Mouse (Mus musculus) heart, postnatal 0 days (tissue): Measurements from ENCODE around the gene Pex14. TPM values are rescaled to one million over a fixed set of nuclear protein-coding genes. Genes with fewer than 3 reads are reported as not detected.

ENCODE experiments used
- ATAC-seq: fragments of 200-750 bp; cut with Nextera tagmentation; 2 replicates; pipeline ENCODE4 v1.8.0; 2017; ENCODE audit warnings: low read depth, moderate number of reproducible peaks, moderate library complexity; ENCODE audit not compliant: insufficient read depth
- DNase-seq: peaks from one replicate; pipeline ENCODE4 v3.0.0-alpha.2; 2016; ENCODE audit warnings: low spot score
- H3K27ac ChIP-seq: fragments of 300-500 bp; sonication (generic); 2 replicates; pipeline ENCODE4 v1.5.1; 2014; ENCODE audit warnings: low read depth, mild to moderate bottlenecking
- H3K27me3 ChIP-seq: fragments of 300-500 bp; sonication (generic); 2 replicates; pipeline ENCODE4 v1.6.1; 2014; ENCODE audit warnings: low read length, mixed read lengths; ENCODE audit not compliant: control insufficient read depth, insufficient read depth
- H3K36me3 ChIP-seq: fragments of 300-500 bp; sonication (generic); replicated peaks from 2 replicates; pipeline ENCODE4 v1.6.1; 2014; ENCODE audit warnings: low read length, mixed read lengths; ENCODE audit not compliant: control insufficient read depth, insufficient read depth
- H3K4me1 ChIP-seq: fragments of 300-500 bp; sonication (generic); 2 replicates; pipeline ENCODE4 v1.6.1; 2014; ENCODE audit warnings: antibody characterized with exemption; ENCODE audit not compliant: control insufficient read depth, insufficient read depth
- H3K4me2 ChIP-seq: fragments of 300-500 bp; sonication (generic); 2 replicates; pipeline ENCODE4 v1.6.1; 2014; ENCODE audit warnings: low read depth, mild to moderate bottlenecking, low read length, moderate library complexity
- H3K4me3 ChIP-seq: fragments of 300-500 bp; sonication (generic); 2 replicates; pipeline ENCODE4 v1.5.1; 2014; ENCODE audit warnings: low read depth, low read length
- H3K9ac ChIP-seq: fragments of 300-500 bp; sonication (generic); replicated peaks from 2 replicates; pipeline ENCODE4 v1.6.1; 2014; ENCODE audit warnings: low read depth, low read length, mixed read lengths
- H3K9me3 ChIP-seq: fragments of 300-500 bp; sonication (generic); replicated peaks from 2 replicates; pipeline ENCODE4 v1.6.1; 2016; ENCODE audit warnings: low read length; ENCODE audit not compliant: control insufficient read depth
- CTCF ChIP-seq: IDR thresholded peaks from 2 replicates; pipeline ENCODE4 v1.5.1; 2016; ENCODE audit warnings: antibody characterized with exemption, control low read depth, low read depth
- EP300 ChIP-seq: IDR thresholded peaks from 2 replicates; pipeline ENCODE4 v1.6.1; 2016; ENCODE audit warnings: antibody characterized with exemption, low read depth
- WGBS: fragments of 180-500 bp; shearing (Covaris S2); extraction: QIAGEN DNeasy Blood & Tissue Kit; methylation state at CpG from one replicate; pipeline ENCODE4 v1.1.7; 2014; 5-methylcytosine and 5-hydroxymethylcytosine counted together
- polyA plus RNA-seq: library from polyadenylated mRNA; unstranded; fragments of >200 nt; fragmentation: Nextera tagmentation; extraction: Ambion mirVana; gene quantifications from 2 replicates; pipeline ENCODE4 v1.2.1, GENCODE M21; 2015
- total RNA-seq: library from RNA; depleted of rRNA; stranded (reverse); fragments of >200 nt; gene quantifications from 2 replicates; pipeline ENCODE4 v1.2.3, GENCODE M21; 2014; ENCODE audit warnings: low replicate concordance

The Pex14 gene
- total and polyA plus RNA-seq, 2 experiments from 2014 or later, result 38.1 to 43.9 TPM

GRCm38 (mm10) chr4:149048625-149049228 is 50.9 kb downstream of the Pex14 start:
- ATAC-seq, result peak; percentile 51
- WGBS, result 27% methylated on average over 10 of the region's 10 CpGs
- no peak overlapping the region for H3K9ac ChIP-seq

DNA sequence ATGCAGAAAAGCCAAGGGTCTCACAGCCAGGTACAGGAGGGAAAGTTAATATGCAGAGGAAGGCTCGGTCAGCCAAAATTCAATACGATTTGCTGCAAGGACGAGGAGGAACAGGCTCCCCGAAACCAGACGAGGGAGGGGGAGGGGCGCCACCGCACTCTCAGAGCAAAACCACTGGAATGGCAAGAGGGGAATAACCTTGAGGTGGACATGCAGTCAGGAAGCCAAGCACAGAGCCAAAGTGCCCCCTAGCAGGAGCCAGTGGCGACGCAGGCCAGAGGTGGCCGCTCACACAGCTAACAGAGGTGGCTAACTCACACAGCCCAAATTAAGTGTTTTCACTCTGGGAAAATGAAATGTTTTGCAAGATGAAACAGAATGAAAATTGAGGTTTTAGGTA is 52.3 kb downstream of the Pex14 start:
- Histone ChIP-seq H3K4me3 (no peak overlapping the region), H3K27ac (no peak overlapping the region), H3K4me1 (peaks cover 38% of the 10 kb centered on the region), H3K9me3 (no peaks in the 10 kb centered on the region), H3K36me3 (no peaks in the 10 kb centered on the region), H3K4me2 (peak overlapping the region; percentile 52), H3K27me3 (no peaks in the 10 kb centered on the region), H3K9ac (no peak overlapping the region)
- DNase-seq, result peak; percentile 81
- 17% methylated on average over 10 of the region's 10 CpGs for WGBS
- ATAC-seq, result peak; percentile 75
- TF ChIP-seq EP300 (0 out of 2 replicates have a peak, but pooled peaks have one; percentile 34), CTCF (peak; percentile 73)

More at GRCm38 (mm10) chr4:149048625-149049228, 50.9 kb downstream of the Pex14 start:
- no peak for DNase-seq
- Histone ChIP-seq H3K36me3 (no peaks in the 10 kb centered on the region), H3K27ac (peak overlapping the region; percentile 63), H3K4me2 (peak overlapping the region; percentile 42), H3K4me3 (0 out of 2 replicates have a peak overlapping the region, but pooled peaks have one; percentile 1), H3K9me3 (no peaks in the 10 kb centered on the region), H3K4me1 (peaks cover 38% of the 10 kb centered on the region), H3K27me3 (no peaks in the 10 kb centered on the region)
- no peak for TF ChIP-seq CTCF
- TF ChIP-seq EP300, result no peak

- Histone ChIP-seq H3K4me1 (peaks cover 38% of the 10 kb centered on the region), H3K27ac (peak overlapping the region; percentile 51), H3K9me3 (no peaks in the 10 kb centered on the region), H3K4me3 (no peak overlapping the region), H3K27me3 (no peaks in the 10 kb centered on the region), H3K4me2 (no peak overlapping the region), H3K36me3 (peaks cover 7% of the 10 kb centered on the region; the same call in 1 of the 2 replicates), H3K9ac (0 out of 2 replicates have a peak overlapping the region, but pooled peaks have one; percentile 2)
- TF ChIP-seq EP300 (no peak), CTCF (no peak)
- 22% methylated on average over 5 of the region's 5 CpGs for WGBS
- no peak for DNase-seq
- ATAC-seq, result no peak
Measured at GRCm38 (mm10) chr4:149045885-149046284, 53.8 kb downstream of the Pex14 start.

GRCm38 (mm10) chr4:149040289-149040688 is 59.4 kb downstream of the Pex14 start:
- no peak overlapping the region for H3K4me2 ChIP-seq
- H3K27me3 ChIP-seq, result no peaks in the 10 kb centered on the region
- no peaks in the 10 kb centered on the region for H3K9me3 ChIP-seq
- TF ChIP-seq EP300 (no peak), CTCF (no peak)
- H3K4me1 ChIP-seq, result no peaks in the 10 kb centered on the region
- 84% methylated on average over 6 of the region's 6 CpGs for WGBS
- peaks cover 7% of the 10 kb centered on the region; the same call in 1 of the 2 replicates for H3K36me3 ChIP-seq
- ATAC-seq (no peak), DNase-seq (no peak)
- no peak overlapping the region for H3K27ac ChIP-seq
- no peak overlapping the region for H3K9ac ChIP-seq
- no peak overlapping the region for H3K4me3 ChIP-seq

DNA sequence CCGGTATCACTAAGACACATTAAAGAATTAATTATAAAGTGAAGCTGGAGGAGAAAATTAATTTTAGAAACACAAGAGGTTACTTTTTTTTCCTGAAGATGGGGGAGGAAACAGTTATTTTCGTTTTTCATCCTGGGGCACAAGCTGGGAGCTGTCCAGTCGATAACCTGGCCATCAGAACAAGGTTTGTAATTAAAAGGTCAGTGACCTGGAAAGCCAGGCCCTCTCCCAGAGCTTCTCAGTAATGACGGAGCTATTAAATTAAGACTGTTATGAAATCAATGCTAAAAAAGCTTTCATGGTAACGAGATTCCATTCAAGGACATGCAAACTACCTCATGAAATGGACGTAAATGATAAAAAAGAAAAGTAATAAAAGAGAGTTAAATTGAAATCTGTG is 62.0 kb downstream of the Pex14 start:
- no peak for ATAC-seq
- Histone ChIP-seq H3K9me3 (no peaks in the 10 kb centered on the region), H3K36me3 (peaks cover 7% of the 10 kb centered on the region; the same call in 1 of the 2 replicates), H3K4me3 (no peak overlapping the region), H3K27ac (no peak overlapping the region), H3K4me2 (no peak overlapping the region), H3K27me3 (no peaks in the 10 kb centered on the region), H3K4me1 (no peaks in the 10 kb centered on the region), H3K9ac (no peak overlapping the region)
- WGBS, result 69% methylated on average over 6 of the region's 6 CpGs
- TF ChIP-seq EP300, result no peak
- no peak for TF ChIP-seq CTCF
- DNase-seq, result no peak

GRCm38 (mm10) chr4:149036592-149036991 is 63.1 kb downstream of the Pex14 start:
- H3K9ac ChIP-seq, result no peak overlapping the region
- no peak for TF ChIP-seq EP300
- TF ChIP-seq CTCF, result no peak

More at GRCm38 (mm10) chr4:149036592-149036991, 63.1 kb downstream of the Pex14 start:
- WGBS, result 68% methylated on average over 9 of the region's 9 CpGs
- H3K4me2 ChIP-seq, result no peak overlapping the region
- H3K4me3 ChIP-seq, result no peak overlapping the region
- no peaks in the 10 kb centered on the region for H3K4me1 ChIP-seq
- ATAC-seq, result no peak
- peaks cover 7% of the 10 kb centered on the region; the same call in 1 of the 2 replicates for H3K36me3 ChIP-seq
- H3K27me3 ChIP-seq, result no peaks in the 10 kb centered on the region
- H3K27ac ChIP-seq, result no peak overlapping the region
- DNase-seq, result no peak
- H3K9me3 ChIP-seq, result no peaks in the 10 kb centered on the region
